Comparison of ENCODE assay signal across 17 mouse cellular contexts in the genomic region with DNA sequence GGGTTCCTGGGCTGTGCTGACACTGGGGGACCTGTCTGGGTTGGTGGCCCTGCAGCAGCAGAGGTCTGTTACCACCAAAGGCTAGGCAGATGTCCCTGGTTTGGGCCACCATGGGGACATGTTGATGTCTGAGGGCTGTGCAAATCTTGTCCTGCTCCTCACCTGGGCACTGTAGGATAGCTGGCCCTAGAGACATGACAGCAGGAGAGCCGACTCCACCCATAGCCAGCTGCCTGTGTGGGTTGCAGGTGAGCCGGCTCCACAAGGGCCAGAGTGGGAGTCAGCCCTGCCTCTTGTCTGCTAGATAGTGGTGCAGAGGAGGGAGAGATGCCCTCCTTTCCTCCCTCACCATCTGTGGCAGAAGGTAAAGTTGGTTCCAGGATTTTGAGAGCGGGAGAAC. TPM values are rescaled to one million over a fixed set of nuclear protein-coding genes. Genes with fewer than 3 reads are reported as not detected.
DNase-seq lines count a peak whose midpoint lies in the region; ATAC-seq lines count a peak whose summit lies in the region.
"Had no signal": no experiment of that assay in that cellular context is flagged by ENCODE, and none has a peak within 500 bp of the region (broad histone marks: within the 10 kb centered on the region; RNA-seq: fewer than 3 reads in every experiment).

No protein-coding gene starts in this region.

- H3K4me2 ChIP-seq in heart, embryonic 11.5 days: no peak overlapping the region
- H3K4me2 ChIP-seq: embryonic facial prominence, embryonic 12.5 days; forebrain, embryonic 12.5 days had no signal

- WGBS in heart, embryonic 11.5 days (ENCODE audit: insufficient replicate concordance): 89% methylated on average over 3 of the region's 3 CpGs

- H3K27me3 ChIP-seq in heart, embryonic 11.5 days (ENCODE audit: control insufficient read depth, insufficient read depth, low read length): no peaks in the 10 kb centered on the region
- H3K27me3 ChIP-seq: embryonic facial prominence, embryonic 12.5 days; forebrain, embryonic 12.5 days had no signal

- H3K4me3 ChIP-seq in heart, embryonic 11.5 days (ENCODE audit: low read depth, low read length): no peak overlapping the region
- H3K4me3 ChIP-seq: embryonic facial prominence, embryonic 10.5 days; embryonic facial prominence, embryonic 12.5 days; forebrain, embryonic 10.5 days; forebrain, embryonic 12.5 days had no signal

- no peak for ATAC-seq in heart, embryonic 11.5 days (replicated peaks; ENCODE audit: insufficient number of reproducible peaks, low FRiP score, low TSS enrichment)
- peak; percentile 41; the same call in 1 of the 2 replicates for ATAC-seq in erythroid progenitor cell, adult 5-6 weeks (replicated peaks; ENCODE audit: low FRiP score, poor library complexity, severe bottlenecking)
- ATAC-seq: forebrain, embryonic 14.5 days; forebrain, embryonic 16.5 days had no signal

- H3K9me3 ChIP-seq in heart, embryonic 11.5 days (replicated peaks; ENCODE audit: control insufficient read depth, low read length): no peaks in the 10 kb centered on the region
- H3K9me3 ChIP-seq: embryonic facial prominence, embryonic 10.5 days; embryonic facial prominence, embryonic 12.5 days; forebrain, embryonic 10.5 days; forebrain, embryonic 12.5 days had no signal

- peaks cover 29% of the 10 kb centered on the region for H3K36me3 ChIP-seq in heart, embryonic 11.5 days (ENCODE audit: control insufficient read depth, insufficient read depth, low read length)

- H3K4me1 ChIP-seq in heart, embryonic 11.5 days (ENCODE audit: control insufficient read depth, insufficient read depth, low read length): no peaks in the 10 kb centered on the region
- H3K4me1 ChIP-seq: embryonic facial prominence, embryonic 10.5 days; embryonic facial prominence, embryonic 12.5 days; forebrain, embryonic 10.5 days; forebrain, embryonic 12.5 days had no signal

- no peak overlapping the region for H3K27ac ChIP-seq in heart, embryonic 11.5 days (ENCODE audit: low read depth, low read length)
- H3K27ac ChIP-seq: embryonic facial prominence, embryonic 10.5 days; embryonic facial prominence, embryonic 12.5 days; forebrain, embryonic 10.5 days; forebrain, embryonic 12.5 days had no signal

- no peak overlapping the region for H3K9ac ChIP-seq in heart, embryonic 11.5 days (ENCODE audit: low read depth, low read length)
- H3K9ac ChIP-seq: embryonic facial prominence, embryonic 12.5 days; forebrain, embryonic 12.5 days had no signal

- DNase-seq in heart, adult 11 months: peak; percentile 82
- peak; percentile 10 to 23 for DNase-seq in left cerebral cortex, adult 18-20 months (ENCODE audit: low spot score in 2 of 2)
- no peak for DNase-seq in left cerebral cortex, adult 11 months (ENCODE audit: low spot score)
- DNase-seq in thymus, postnatal 14 days: no peak
- DNase-seq: adrenal gland, adult 2 months; adrenal gland, postnatal 10 days; adrenal gland, postnatal 25 days; cerebellum, adult 2 months; cerebellum, adult 9-10 months had no signal

RNA-seq across cellular contexts. Expression of gene Pfkm, which starts 22.0 kb away (rescaled TPM):
- 49.3 and 68.3 TPM in 2 replicates for polyA plus RNA-seq in heart, embryonic 11.5 days (2014; fragmentation: Nextera tagmentation; extraction: Ambion mirVana)
- total RNA-seq in left cerebral cortex, adult 18-20 months (2021): 100 to 1,000 TPM; 399 to 431 TPM
- 4.3 and 8.8 TPM in 2 replicates for total RNA-seq in erythroid progenitor cell, adult 5-6 weeks (2015; ENCODE audit: low replicate concordance)
- 17.8 and 22.8 TPM in 2 replicates for total RNA-seq in erythroid progenitor cell, adult 5-6 weeks (2017; ENCODE audit: low replicate concordance)

RNA-seq across cellular contexts. Expression of gene Senp1, which starts 23.2 kb away (rescaled TPM):
- 24.3 and 25.1 TPM in 2 replicates for polyA plus RNA-seq in heart, embryonic 11.5 days (2014; fragmentation: Nextera tagmentation; extraction: Ambion mirVana)
- total RNA-seq in left cerebral cortex, adult 18-20 months (2021): 10 to 100 TPM; 11.7 to 11.8 TPM
- 35.0 and 47.4 TPM in 2 replicates for total RNA-seq in erythroid progenitor cell, adult 5-6 weeks (2015; ENCODE audit: low replicate concordance)
- total RNA-seq in erythroid progenitor cell, adult 5-6 weeks (2017; ENCODE audit: low replicate concordance): 42.2 and 49.9 TPM in 2 replicates

Comparison
In these comparisons a context has a peak if more than half of its experiments do, and no peak if none do; other contexts are left out.
1. DNase-seq: peak in heart, adult 11 months (single experiment) and left cerebral cortex, adult 18-20 months (2 of 2); none in left cerebral cortex, adult 11 months (single experiment) and thymus, postnatal 14 days (single experiment).
2. RNA of gene Pfkm, which starts 22.0 kb away (total RNA-seq): 399 to 431 TPM in left cerebral cortex, adult 18-20 months; 4.3 to 22.8 TPM in erythroid progenitor cell, adult 5-6 weeks; every median in the first group is over 10 times any median in the second.